Mouse (Mus musculus): ENCODE data around the gene Satb2. TPM values are rescaled to one million over a fixed set of nuclear protein-coding genes. Genes with fewer than 3 reads are reported as not detected.

Satb2 gene
- polyA plus RNA-seq, 1 experiment, result 1.8 TPM

- Histone ChIP-seq H3K79me2 (ENCODE audit: control insufficient read depth, insufficient read depth) (no peaks in the 10 kb centered on the region), H3ac (ENCODE audit: control insufficient read depth, insufficient read length) (no peak overlapping the region), H3K27me3 (ENCODE audit: control insufficient read depth, insufficient read depth, insufficient read length) (no peaks in the 10 kb centered on the region), H3K4me2 (ENCODE audit: low read depth) (no peak overlapping the region), H3K36me3 (ENCODE audit: control insufficient read depth, insufficient read depth) (no peaks in the 10 kb centered on the region), H3K4me3 (no peak overlapping the region)
- no peak for TF ChIP-seq POLR2AphosphoS2 (IDR thresholded peaks at IDR 0.05; ENCODE audit: insufficient read length, low read depth)
These were observed 13.2 kb upstream of the Satb2 start for GRCm38 (mm10) chr1:56991613-56992012.

- H3K4me2 ChIP-seq (ENCODE audit: low read depth), result no peak overlapping the region
- no peaks in the 10 kb centered on the region for H3K36me3 ChIP-seq (ENCODE audit: control insufficient read depth, insufficient read depth)
- H3ac ChIP-seq (ENCODE audit: control insufficient read depth, insufficient read length), result no peak overlapping the region
- no peaks in the 10 kb centered on the region for H3K79me2 ChIP-seq (ENCODE audit: control insufficient read depth, insufficient read depth)
- TF ChIP-seq POLR2A (IDR thresholded peaks at IDR 0.05; ENCODE audit: insufficient read length, low read depth) (no peak), E2F4 (IDR thresholded peaks at IDR 0.05; ENCODE audit: insufficient read depth) (no peak), CEBPB (IDR thresholded peaks at IDR 0.05; ENCODE audit: insufficient read depth, poor library complexity, severe bottlenecking) (no peak), MYOG (IDR thresholded peaks at IDR 0.05; ENCODE audit: control insufficient read depth in 1 of 3, insufficient read depth in 1 of 3, insufficient read length in 2 of 3, low read depth in 2 of 3) (no peak), SRF (IDR thresholded peaks at IDR 0.05; ENCODE audit: control insufficient read depth, insufficient read length, low read depth) (no peak), TCF3 (IDR thresholded peaks at IDR 0.05; ENCODE audit: insufficient read length, low read depth) (no peak), REST (IDR thresholded peaks at IDR 0.05; ENCODE audit: insufficient read depth, insufficient read length) (no peak), TCF12 (IDR thresholded peaks at IDR 0.05; ENCODE audit: insufficient read depth, poor library complexity, severe bottlenecking) (no peak), MAX (IDR thresholded peaks at IDR 0.05; ENCODE audit: low read depth) (no peak), MYOD1 (IDR thresholded peaks at IDR 0.05; ENCODE audit: control insufficient read depth in 1 of 3, insufficient read length in 2 of 3, low read depth in 2 of 3) (no peak), USF1 (IDR thresholded peaks at IDR 0.05; ENCODE audit: low read depth) (no peak), POLR2AphosphoS2 (IDR thresholded peaks at IDR 0.05; ENCODE audit: insufficient read length, low read depth) (no peak)
- no peak overlapping the region for H3K4me3 ChIP-seq
- no peaks in the 10 kb centered on the region for H3K27me3 ChIP-seq (ENCODE audit: control insufficient read depth, insufficient read depth, insufficient read length)
These were observed 6.0 kb upstream of the Satb2 start for GRCm38 (mm10) chr1:56984483-56984810.

- TF ChIP-seq TCF12 (IDR thresholded peaks at IDR 0.05; ENCODE audit: insufficient read depth, poor library complexity, severe bottlenecking) (no peak), POLR2AphosphoS2 (IDR thresholded peaks at IDR 0.05; ENCODE audit: insufficient read length, low read depth) (no peak), SRF (IDR thresholded peaks at IDR 0.05; ENCODE audit: control insufficient read depth, insufficient read length, low read depth) (no peak), MYOG (IDR thresholded peaks at IDR 0.05; ENCODE audit: control insufficient read depth in 1 of 3, insufficient read depth in 1 of 3, insufficient read length in 2 of 3, low read depth in 2 of 3) (no peak), USF1 (IDR thresholded peaks at IDR 0.05; ENCODE audit: low read depth) (no peak), MYOD1 (IDR thresholded peaks at IDR 0.05; ENCODE audit: control insufficient read depth in 1 of 3, insufficient read length in 2 of 3, low read depth in 2 of 3) (no peak), POLR2A (IDR thresholded peaks at IDR 0.05; ENCODE audit: insufficient read length, low read depth) (no peak), CEBPB (IDR thresholded peaks at IDR 0.05; ENCODE audit: insufficient read depth, poor library complexity, severe bottlenecking) (no peak), MAX (IDR thresholded peaks at IDR 0.05; ENCODE audit: low read depth) (no peak), TCF3 (IDR thresholded peaks at IDR 0.05; ENCODE audit: insufficient read length, low read depth) (no peak), E2F4 (IDR thresholded peaks at IDR 0.05; ENCODE audit: insufficient read depth) (no peak), REST (IDR thresholded peaks at IDR 0.05; ENCODE audit: insufficient read depth, insufficient read length) (no peak)
- Histone ChIP-seq H3K79me2 (ENCODE audit: control insufficient read depth, insufficient read depth) (no peaks in the 10 kb centered on the region), H3K4me3 (no peak overlapping the region), H3ac (ENCODE audit: control insufficient read depth, insufficient read length) (no peak overlapping the region), H3K27me3 (ENCODE audit: control insufficient read depth, insufficient read depth, insufficient read length) (no peaks in the 10 kb centered on the region), H3K4me2 (ENCODE audit: low read depth) (no peak overlapping the region), H3K36me3 (ENCODE audit: control insufficient read depth, insufficient read depth) (no peaks in the 10 kb centered on the region)
These were observed 5.5 kb upstream of the Satb2 start for GRCm38 (mm10) chr1:56983771-56984482.

- no peaks in the 10 kb centered on the region for H3K27me3 ChIP-seq (ENCODE audit: control insufficient read depth, insufficient read depth, insufficient read length)
- TF ChIP-seq SRF (IDR thresholded peaks at IDR 0.05; ENCODE audit: control insufficient read depth, insufficient read length, low read depth), result no peak
- no peak for TF ChIP-seq POLR2AphosphoS2 (IDR thresholded peaks at IDR 0.05; ENCODE audit: insufficient read length, low read depth)
- no peak for TF ChIP-seq TCF3 (IDR thresholded peaks at IDR 0.05; ENCODE audit: insufficient read length, low read depth)
- no peak for TF ChIP-seq USF1 (IDR thresholded peaks at IDR 0.05; ENCODE audit: low read depth)
- no peak for TF ChIP-seq TCF12 (IDR thresholded peaks at IDR 0.05; ENCODE audit: insufficient read depth, poor library complexity, severe bottlenecking)
- no peak for TF ChIP-seq POLR2A (IDR thresholded peaks at IDR 0.05; ENCODE audit: insufficient read length, low read depth)
- TF ChIP-seq MYOG (IDR thresholded peaks at IDR 0.05; ENCODE audit: control insufficient read depth in 1 of 3, insufficient read depth in 1 of 3, insufficient read length in 2 of 3, low read depth in 2 of 3), result no peak
- no peak for TF ChIP-seq CEBPB (IDR thresholded peaks at IDR 0.05; ENCODE audit: insufficient read depth, poor library complexity, severe bottlenecking)
- no peak for TF ChIP-seq MYOD1 (IDR thresholded peaks at IDR 0.05; ENCODE audit: control insufficient read depth in 1 of 3, insufficient read length in 2 of 3, low read depth in 2 of 3)
- no peak for TF ChIP-seq E2F4 (IDR thresholded peaks at IDR 0.05; ENCODE audit: insufficient read depth)
- no peak for TF ChIP-seq REST (IDR thresholded peaks at IDR 0.05; ENCODE audit: insufficient read depth, insufficient read length)
These were observed 4.7 kb upstream of the Satb2 start for GRCm38 (mm10) chr1:56983100-56983590.

GRCm38 (mm10) chr1:56982631-56983030 lies 4.2 kb upstream of the Satb2 start:
- no peaks in the 10 kb centered on the region for H3K27me3 ChIP-seq (ENCODE audit: control insufficient read depth, insufficient read depth, insufficient read length)
- no peak overlapping the region for H3ac ChIP-seq (ENCODE audit: control insufficient read depth, insufficient read length)
- TF ChIP-seq CEBPB (IDR thresholded peaks at IDR 0.05; ENCODE audit: insufficient read depth, poor library complexity, severe bottlenecking) (no peak), POLR2A (IDR thresholded peaks at IDR 0.05; ENCODE audit: insufficient read length, low read depth) (no peak), TCF12 (IDR thresholded peaks at IDR 0.05; ENCODE audit: insufficient read depth, poor library complexity, severe bottlenecking) (no peak), MYOG (IDR thresholded peaks at IDR 0.05; ENCODE audit: control insufficient read depth in 1 of 3, insufficient read depth in 1 of 3, insufficient read length in 2 of 3, low read depth in 2 of 3) (no peak), MYOD1 (IDR thresholded peaks at IDR 0.05; ENCODE audit: control insufficient read depth in 1 of 3, insufficient read length in 2 of 3, low read depth in 2 of 3) (no peak), USF1 (IDR thresholded peaks at IDR 0.05; ENCODE audit: low read depth) (no peak), REST (IDR thresholded peaks at IDR 0.05; ENCODE audit: insufficient read depth, insufficient read length) (no peak), TCF3 (IDR thresholded peaks at IDR 0.05; ENCODE audit: insufficient read length, low read depth) (no peak)
- H3K4me3 ChIP-seq, result no peak overlapping the region
- no peaks in the 10 kb centered on the region for H3K79me2 ChIP-seq (ENCODE audit: control insufficient read depth, insufficient read depth)
- H3K4me2 ChIP-seq (ENCODE audit: low read depth), result no peak overlapping the region
- H3K36me3 ChIP-seq (ENCODE audit: control insufficient read depth, insufficient read depth), result no peaks in the 10 kb centered on the region

More at GRCm38 (mm10) chr1:56983100-56983590, 4.7 kb upstream of the Satb2 start:
- Histone ChIP-seq H3K4me3 (no peak overlapping the region), H3K79me2 (ENCODE audit: control insufficient read depth, insufficient read depth) (no peaks in the 10 kb centered on the region), H3ac (ENCODE audit: control insufficient read depth, insufficient read length) (no peak overlapping the region), H3K4me2 (ENCODE audit: low read depth) (no peak overlapping the region), H3K36me3 (ENCODE audit: control insufficient read depth, insufficient read depth) (no peaks in the 10 kb centered on the region)
